8 mouse cellular contexts compared by ENCODE assay signal in genomic region chr11:109611303-109612149, GRCm38 (mm10). TPM values are rescaled to one million over a fixed set of nuclear protein-coding genes. Genes with fewer than 3 reads are reported as not detected.
A peak's percentile ranks its signal among the peaks of the same experiment; 100 is the strongest.
DNase-seq lines count a peak whose midpoint lies in the region; ATAC-seq lines count a peak whose summit lies in the region.

Wipi1 (minus strand) TSS chr11:109611967.

- peaks cover 7% of the 10 kb centered on the region; the same call in 1 of the 2 replicates for H3K4me1 ChIP-seq in hindbrain, embryonic 14.5 days (replicated peaks; ENCODE audit: control insufficient read depth, insufficient read depth, low read length)

- H3K4me3 ChIP-seq in hindbrain, embryonic 14.5 days (replicated peaks; ENCODE audit: low read length): peak within 1 kb of the TSS; percentile 75

- peak within 1 kb of the TSS; percentile 56 for H3K27ac ChIP-seq in hindbrain, embryonic 14.5 days

- H3K9ac ChIP-seq in hindbrain, embryonic 14.5 days: peak within 1 kb of the TSS; percentile 65

- no peaks in the 10 kb centered on the region for H3K36me3 ChIP-seq in hindbrain, embryonic 14.5 days (replicated peaks; ENCODE audit: control insufficient read depth, insufficient read depth)

- no peaks in the 10 kb centered on the region for H3K9me3 ChIP-seq in hindbrain, embryonic 14.5 days (ENCODE audit: control insufficient read depth, low read length)

- H3K27me3 ChIP-seq in hindbrain, embryonic 14.5 days (ENCODE audit: control insufficient read depth, insufficient read depth, low read length): no peaks in the 10 kb centered on the region

- peak within 1 kb of the TSS; percentile 78 for H3K4me2 ChIP-seq in hindbrain, embryonic 14.5 days (replicated peaks)

- DNase-seq in R1 (ENCODE audit: low read depth, low spot score): peak; percentile 98
- DNase-seq in cerebellum, postnatal 25 days: peak; percentile 97 to 99
- DNase-seq in frontal cortex, postnatal 25 days (ENCODE audit: low spot score in 2 of 2): peak; percentile 88 to 95
- DNase-seq in hindbrain, embryonic 14.5 days (ENCODE audit: low spot score): peak; percentile 96
- peak; percentile 98 for DNase-seq in layer of hippocampus, postnatal 36 days
- DNase-seq in lung, postnatal 36 days: peak; percentile 100
- peak; percentile 99 for DNase-seq in retina, postnatal 1 day
- peak; percentile 99 for DNase-seq in urinary bladder, adult 18-20 months (ENCODE audit: low spot score in 2 of 2)

- peak; percentile 97 for ATAC-seq in hindbrain, embryonic 14.5 days (ENCODE audit: low FRiP score)

- under 1% methylated on average over 57 of the region's 58 CpGs for WGBS in hindbrain, embryonic 14.5 days

RNA-seq across cellular contexts. Expression of gene Wipi1, which starts in this region (rescaled TPM):
- polyA plus RNA-seq in hindbrain, embryonic 14.5 days (2014; fragmentation: Nextera tagmentation; extraction: Ambion mirVana): 10.4 and 13.2 TPM in 2 replicates
- 10 to 100 TPM; 22.4 to 23.5 TPM for total RNA-seq in layer of hippocampus, postnatal 36 days (2021)

Comparison
In these comparisons a context has a peak if more than half of its experiments do, and no peak if none do; other contexts are left out.
1. Peak in every context shown above with its lines: DNase-seq, ATAC-seq, H3K4me3 ChIP-seq and H3K27ac ChIP-seq.